Mouse (Mus musculus): Measurements from ENCODE around the gene Gm8909. TPM values are rescaled to one million over a fixed set of nuclear protein-coding genes. Genes with fewer than 3 reads are reported as not detected.
"Not testable (repeated sequence)": the region's sequence is repeated elsewhere in the genome, so short reads cannot be mapped to it uniquely, and the experiment has no call there.

Gm8909 gene
- polyA plus RNA-seq, 1 experiment = not detected

GRCm38 (mm10) chr17:36145111-36145860 is 23.1 kb downstream of the Gm8909 start:
- Histone ChIP-seq H3K4me3 (ENCODE audit: insufficient read depth, low read length) (peak overlapping the region; percentile 21), H3K27ac (ENCODE audit: insufficient read depth, low read length) (no peak overlapping the region), H3K4me1 (ENCODE audit: control insufficient read depth, insufficient read depth, low read length) (no peaks in the 10 kb centered on the region)
- TF ChIP-seq POLR2A (IDR thresholded peaks at IDR 0.05; ENCODE audit: extremely low read depth, insufficient read depth, low read length) (no peak), CTCF (IDR thresholded peaks at IDR 0.05; ENCODE audit: extremely low read depth, insufficient read depth, low read length) (no peak)

DNA sequence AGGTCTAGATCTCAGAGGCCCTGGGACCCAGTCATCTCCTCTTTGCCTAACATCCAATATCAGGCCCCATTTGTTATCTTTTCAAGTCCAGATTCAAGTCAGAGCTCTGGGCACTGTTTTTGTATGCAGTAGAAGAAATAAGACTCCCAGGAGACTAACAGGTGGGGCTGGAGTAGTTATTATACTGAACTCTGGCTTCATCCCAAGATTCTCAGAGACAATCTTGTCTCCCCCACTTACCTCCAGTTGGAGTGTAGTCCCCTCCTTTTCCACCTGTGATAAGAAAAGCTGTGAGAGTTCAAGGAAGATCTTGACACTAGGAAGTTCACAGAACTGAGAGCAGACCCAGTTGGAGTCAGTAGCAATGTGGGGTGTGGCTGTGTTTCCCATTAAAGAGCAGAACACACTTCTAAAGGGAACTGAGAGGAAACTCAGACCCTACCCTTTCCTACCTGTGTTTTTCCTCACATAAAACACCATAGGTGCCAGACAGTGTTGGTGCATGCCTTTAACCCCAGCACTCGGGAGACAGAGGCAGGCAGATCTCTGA is 32.0 kb downstream of the Gm8909 start:
- not testable (repeated sequence) for H3K27ac ChIP-seq (ENCODE audit: insufficient read depth, low read length); H3K4me1 ChIP-seq (ENCODE audit: control insufficient read depth, insufficient read depth, low read length)

DNA sequence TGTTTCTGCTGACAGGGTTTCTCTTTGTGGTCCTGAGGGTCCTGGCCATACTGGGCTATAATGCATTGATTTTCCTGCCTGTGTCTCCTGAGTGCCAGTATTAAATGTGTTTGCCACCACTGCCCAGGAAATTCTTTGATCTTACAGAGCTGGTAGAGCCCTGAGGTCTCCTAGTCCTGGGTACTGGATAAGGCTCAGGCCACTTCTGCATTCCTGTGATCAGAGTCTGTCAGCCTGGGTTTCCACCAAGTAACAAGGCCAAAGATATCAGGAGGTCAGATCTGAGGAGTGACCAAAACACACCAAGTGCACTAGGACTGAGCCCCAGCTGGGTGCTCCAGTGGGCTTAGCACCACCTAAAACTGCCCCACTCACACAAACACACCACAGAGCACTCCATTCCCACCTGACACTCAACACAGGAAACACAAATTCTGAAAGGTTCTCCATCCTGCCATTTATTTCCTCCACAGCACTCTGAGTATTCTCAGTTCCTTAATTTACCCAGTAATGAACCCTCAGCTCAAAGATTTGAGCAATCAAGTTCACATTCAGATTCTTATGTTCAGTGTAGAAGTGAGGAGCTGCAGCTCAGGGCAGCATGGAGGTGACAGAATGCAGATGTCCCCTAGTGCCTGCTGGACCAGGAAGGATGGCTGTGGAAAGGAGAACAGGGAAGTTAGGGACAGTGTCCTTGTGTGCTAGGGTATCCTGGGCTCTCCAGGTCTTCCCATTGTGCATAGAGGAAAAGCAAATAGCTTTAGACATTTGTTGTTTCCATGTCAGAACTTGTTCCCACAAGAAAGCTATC is 32.7 kb downstream of the Gm8909 start:
- H3K4me3 ChIP-seq (ENCODE audit: insufficient read depth, low read length); H3K27ac ChIP-seq (ENCODE audit: insufficient read depth, low read length); H3K4me1 ChIP-seq (ENCODE audit: control insufficient read depth, insufficient read depth, low read length): not testable (repeated sequence)

More for the DNA sequence above, 32.0 kb downstream of the Gm8909 start:
- not testable (repeated sequence) for H3K4me3 ChIP-seq (ENCODE audit: insufficient read depth, low read length)

DNA sequence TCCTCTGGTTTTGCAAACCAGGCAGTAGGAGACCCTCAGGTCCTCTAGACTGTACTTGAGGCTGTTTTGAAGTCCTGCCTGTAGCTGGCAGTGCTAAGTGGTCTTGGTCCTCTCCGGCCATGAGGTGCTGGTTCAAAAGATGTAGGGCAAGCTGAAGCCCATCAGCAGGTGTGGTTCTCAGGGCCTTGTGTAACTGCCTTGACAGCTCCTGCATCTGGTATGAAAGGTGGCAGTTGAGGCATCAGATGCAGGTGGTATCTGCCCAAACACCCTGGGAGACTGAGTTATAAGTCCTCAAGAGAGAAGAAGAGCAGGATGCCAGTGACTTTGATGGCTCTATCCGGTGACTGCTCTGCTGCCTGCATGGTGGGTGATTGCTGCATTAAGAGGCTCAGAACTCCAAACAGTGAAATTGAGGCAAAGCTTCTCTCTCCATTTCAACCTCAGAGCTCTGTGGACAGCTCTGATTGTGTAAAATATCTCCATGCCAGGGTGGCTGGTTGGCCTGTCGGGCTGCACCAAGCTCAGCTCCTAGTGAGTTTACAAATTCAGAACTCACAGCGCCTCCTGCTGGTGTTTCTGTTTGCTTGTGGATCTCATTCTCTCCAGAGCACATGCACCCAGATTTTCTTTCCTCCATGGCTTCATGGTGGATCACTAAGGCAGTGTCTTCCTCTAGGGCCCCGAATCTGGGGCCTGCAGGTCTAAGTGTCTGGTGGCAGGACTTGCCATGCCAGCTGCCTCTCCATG is 36.6 kb downstream of the Gm8909 start:
- no peak overlapping the region for H3K27ac ChIP-seq (ENCODE audit: insufficient read depth, low read length)
- TF ChIP-seq POLR2A (IDR thresholded peaks at IDR 0.05; ENCODE audit: extremely low read depth, insufficient read depth, low read length) (no peak), CTCF (IDR thresholded peaks at IDR 0.05; ENCODE audit: extremely low read depth, insufficient read depth, low read length) (no peak)
- no peaks in the 10 kb centered on the region for H3K4me1 ChIP-seq (ENCODE audit: control insufficient read depth, insufficient read depth, low read length)
- no peak overlapping the region for H3K4me3 ChIP-seq (ENCODE audit: insufficient read depth, low read length)

DNA sequence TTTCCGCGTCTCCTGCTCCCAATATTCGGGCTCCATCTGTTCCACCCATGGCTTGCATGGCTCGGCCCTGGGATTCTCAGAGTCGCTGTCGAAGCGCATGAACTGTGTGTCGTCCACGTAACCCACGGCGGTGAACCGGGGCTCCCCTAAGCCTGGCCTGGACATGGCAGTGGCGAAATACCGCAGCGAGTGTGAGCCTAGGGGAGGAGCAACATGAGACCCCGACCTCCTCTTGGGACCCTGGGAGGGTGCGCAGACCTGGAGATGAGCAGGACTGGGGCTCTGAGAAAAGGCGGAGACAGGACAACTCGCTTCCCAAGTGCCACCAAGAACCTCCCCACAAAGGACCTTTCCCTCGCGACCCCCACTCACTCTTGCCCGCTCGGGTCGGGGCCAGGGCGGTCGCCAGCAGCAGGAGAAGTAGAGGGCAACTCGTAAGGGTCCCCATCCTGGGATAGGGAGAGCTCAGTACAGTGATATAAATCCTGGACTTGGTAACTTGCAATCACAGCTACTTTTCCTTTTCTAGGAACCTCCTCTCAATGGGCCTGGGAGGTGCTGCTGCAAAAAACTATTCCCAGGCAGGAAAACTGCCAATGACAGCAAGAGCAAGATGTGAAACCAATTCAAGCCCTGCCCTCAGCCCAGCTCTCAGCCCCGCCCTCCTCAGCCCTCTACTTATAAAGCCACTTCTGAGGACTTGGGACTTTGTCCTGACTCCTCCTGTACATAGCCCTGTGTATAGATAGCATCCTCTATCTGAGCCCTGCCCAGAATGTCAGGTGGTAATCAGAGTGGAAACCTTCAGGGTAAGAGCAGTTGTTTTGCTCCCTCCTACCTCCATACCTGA is 39.1 kb downstream of the Gm8909 start, which contains the start of gene Gm7030:
TSS of gene Gm7030 (minus strand) at position 458 of the 850 bp plus-strand sequence.
- not testable (repeated sequence) for H3K4me1 ChIP-seq (ENCODE audit: control insufficient read depth, insufficient read depth, low read length); H3K4me3 ChIP-seq (ENCODE audit: insufficient read depth, low read length); H3K27ac ChIP-seq (ENCODE audit: insufficient read depth, low read length)

GRCm38 (mm10) chr17:36128525-36128924 is 39.8 kb downstream of the Gm8909 start:
- not testable (repeated sequence) for H3K4me1 ChIP-seq (ENCODE audit: control insufficient read depth, insufficient read depth, low read length); H3K27ac ChIP-seq (ENCODE audit: insufficient read depth, low read length); H3K4me3 ChIP-seq (ENCODE audit: insufficient read depth, low read length)

DNA sequence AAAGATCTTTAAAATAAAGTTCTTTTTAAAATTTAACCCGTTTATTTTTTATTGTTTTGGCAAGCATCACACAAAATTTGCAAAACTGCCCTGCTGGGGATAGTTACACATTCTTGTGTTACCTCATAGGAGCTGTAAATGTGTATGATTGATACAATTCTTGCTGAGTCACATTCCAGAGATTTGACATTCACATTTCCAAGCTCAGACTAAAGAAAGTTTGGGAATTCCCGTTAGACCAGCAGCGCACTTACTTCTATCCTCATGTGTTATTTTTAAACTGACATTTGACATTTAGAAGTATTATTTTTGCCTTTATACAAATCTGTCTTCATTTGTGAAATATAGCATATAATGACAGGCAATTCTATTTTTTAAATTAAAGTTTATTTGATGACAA is 44.2 kb downstream of the Gm8909 start:
- H3K27ac ChIP-seq (ENCODE audit: insufficient read depth, low read length); H3K4me1 ChIP-seq (ENCODE audit: control insufficient read depth, insufficient read depth, low read length); H3K4me3 ChIP-seq (ENCODE audit: insufficient read depth, low read length): not testable (repeated sequence)

DNA sequence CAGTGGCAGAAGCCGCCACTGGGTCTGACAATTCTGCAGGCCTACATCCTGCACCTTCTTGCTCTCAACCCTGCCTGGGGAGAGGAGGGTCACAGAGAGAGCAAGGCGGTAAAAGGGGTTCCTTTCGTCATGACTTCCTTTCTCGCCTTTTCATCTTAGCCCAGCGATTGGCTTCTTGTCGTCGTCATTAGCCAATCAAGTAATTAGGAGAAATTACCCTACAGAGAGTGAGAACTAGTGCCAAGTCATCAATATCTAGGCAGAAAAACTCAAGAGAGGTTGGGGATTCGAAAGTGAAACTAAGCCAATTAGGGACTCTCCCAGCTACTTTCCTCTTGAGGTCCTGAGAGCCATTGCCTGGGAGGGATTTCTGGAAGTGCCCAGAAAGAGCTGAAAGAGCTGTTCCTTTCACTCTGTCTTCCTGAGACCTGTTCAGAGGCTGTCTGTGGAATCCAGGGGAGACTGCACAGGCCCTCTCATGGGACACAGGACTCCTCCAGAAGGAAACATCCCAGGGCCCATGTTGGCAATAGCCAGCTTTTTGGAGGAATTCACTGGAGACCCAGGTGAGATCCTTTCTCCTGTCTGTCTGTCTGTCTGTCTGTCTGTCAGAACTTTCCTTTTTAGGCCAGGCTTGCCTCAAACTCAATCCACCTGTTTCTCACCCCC is 46.9 kb downstream of the Gm8909 start, which contains the start of gene Gm19684:
TSS of gene Gm19684 (plus strand) at position 327 of the 669 bp plus-strand sequence.
- H3K27ac ChIP-seq (ENCODE audit: insufficient read depth, low read length); H3K4me1 ChIP-seq (ENCODE audit: control insufficient read depth, insufficient read depth, low read length): not testable (repeated sequence)
- H3K4me3 ChIP-seq (ENCODE audit: insufficient read depth, low read length) = peak within 1 kb of the TSS; percentile 30

DNA sequence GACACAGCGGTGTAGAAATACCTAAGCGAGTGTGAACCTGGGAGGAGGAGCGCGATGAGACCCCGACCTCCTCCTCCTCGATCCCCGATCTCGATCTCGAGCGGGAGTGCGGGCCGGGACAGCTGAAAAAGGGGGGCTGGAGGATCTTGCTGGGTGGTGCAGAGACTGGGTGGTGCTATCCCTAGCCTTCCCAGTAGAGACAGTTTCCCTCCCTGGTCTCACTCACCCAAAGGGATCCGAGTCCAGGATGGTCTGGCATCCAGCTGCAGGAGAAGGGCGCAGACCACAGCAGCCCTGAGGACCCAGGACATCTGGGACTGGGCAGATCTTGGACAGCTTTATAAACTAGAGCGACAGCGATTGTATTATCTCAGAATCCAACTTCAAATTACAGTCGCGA is 47.5 kb downstream of the Gm8909 start:
- H3K27ac ChIP-seq (ENCODE audit: insufficient read depth, low read length); H3K4me1 ChIP-seq (ENCODE audit: control insufficient read depth, insufficient read depth, low read length): not testable (repeated sequence)
- H3K4me3 ChIP-seq (ENCODE audit: insufficient read depth, low read length) = peak overlapping the region; percentile 30

GRCm38 (mm10) chr17:36116545-36116944 is 51.8 kb downstream of the Gm8909 start:
- H3K4me1 ChIP-seq (ENCODE audit: control insufficient read depth, insufficient read depth, low read length); H3K27ac ChIP-seq (ENCODE audit: insufficient read depth, low read length); H3K4me3 ChIP-seq (ENCODE audit: insufficient read depth, low read length): not testable (repeated sequence)
